Mouse (Mus musculus) ES-E14 (cell line): Measurements from ENCODE around the gene Mlec. TPM values are rescaled to one million over a fixed set of nuclear protein-coding genes. Genes with fewer than 3 reads are reported as not detected.

Experiments
- DNase-seq: peaks from one replicate; pipeline ENCODE4 v3.0.0-alpha.2; 2013; ENCODE audit warnings: low read depth, low spot score
- H3K27ac ChIP-seq: 2 replicates; pipeline ENCODE4 v1.5.1; 2012; ENCODE audit warnings: low read depth, mild to moderate bottlenecking, low read length, moderate library complexity, mixed read lengths; ENCODE audit not compliant: poor library complexity, insufficient read depth, severe bottlenecking
- H3K36me3 ChIP-seq: 2 replicates; pipeline ENCODE4 v1.6.1; 2012; ENCODE audit warnings: mild to moderate bottlenecking, low read length, moderate library complexity, mixed read lengths; ENCODE audit not compliant: control insufficient read depth, poor library complexity, insufficient read depth, severe bottlenecking
- H3K4me1 ChIP-seq, 2 experiments: fragments of 150-350 bp in 1 of 2; sonication (generic) in 1 of 2; 2 replicates each; pipeline ENCODE4 v1.6.1; 2012; ENCODE audit warnings: low read length in 2 of 2, mild to moderate bottlenecking in 1 of 2, mixed read lengths in 1 of 2; ENCODE audit not compliant: control insufficient read depth in 2 of 2, insufficient read depth in 2 of 2, poor library complexity in 1 of 2
- H3K4me3 ChIP-seq, 2 experiments: fragments of 150-350 bp in 1 of 2; sonication (generic) in 1 of 2; 2 replicates each; pipeline ENCODE4 v1.5.1; 2012; ENCODE audit warnings: low read length in 2 of 2, low read depth in 1 of 2, mild to moderate bottlenecking in 1 of 2, mixed read lengths in 1 of 2; ENCODE audit not compliant: insufficient read depth in 1 of 2, poor library complexity in 1 of 2, severe bottlenecking in 1 of 2
- H3K9ac ChIP-seq: 2 replicates; pipeline ENCODE4 v1.6.1; 2012; ENCODE audit warnings: low read depth, mild to moderate bottlenecking, low read length, mixed read lengths; ENCODE audit not compliant: poor library complexity, insufficient read depth, severe bottlenecking
- H3K9me3 ChIP-seq: fragments of 150-350 bp; sonication (generic); 2 replicates; pipeline ENCODE4 v1.6.1; 2012; ENCODE audit warnings: low read depth, mild to moderate bottlenecking, low read length; ENCODE audit not compliant: control insufficient read depth, insufficient read depth
- CHD2 ChIP-seq: IDR thresholded peaks from 2 replicates; pipeline ENCODE4 v1.6.1; 2014; ENCODE audit warnings: mild to moderate bottlenecking, low read depth, low read length, inconsistent platforms
- HCFC1 ChIP-seq: IDR thresholded peaks from 2 replicates; pipeline ENCODE4 v1.6.1; 2012; ENCODE audit warnings: low read length, inconsistent platforms, borderline replicate concordance; ENCODE audit not compliant: insufficient read depth
- MAFK ChIP-seq: IDR thresholded peaks from 2 replicates; pipeline ENCODE4 v1.6.1; 2014; ENCODE audit warnings: mild to moderate bottlenecking, low read depth, low read length, inconsistent platforms; ENCODE audit not compliant: insufficient read depth
- ZC3H11A ChIP-seq: IDR thresholded peaks from 2 replicates; pipeline ENCODE4 v1.6.1; 2012; ENCODE audit warnings: low read depth, mild to moderate bottlenecking, inconsistent platforms, low read length, borderline replicate concordance
- ZNF384 ChIP-seq: IDR thresholded peaks from 2 replicates; pipeline ENCODE4 v1.6.1; 2012; ENCODE audit warnings: low read depth, low read length, inconsistent platforms
- in situ Hi-C, 2 experiments: fragments of 600-800 bp; cut with MboI; formaldehyde crosslinking; loops; one replicate each; pipeline ENCODE4 v1.15.1; 2025; ENCODE audit warnings: low sequenced_read_pairs in 2 of 2, inconsistent platforms in 1 of 2; ENCODE audit not compliant: unreplicated experiment in 2 of 2
- total RNA-seq: library from RNA; depleted of rRNA; stranded (reverse); fragments of 300-350 nt; gene quantifications from 2 replicates; pipeline ENCODE4 v1.2.3, GENCODE M21; 2012

Gene Mlec
- total RNA-seq, 1 experiment, result 191 TPM

- Histone ChIP-seq H3K9ac (no peak overlapping the region), H3K9me3 (no peaks in the 10 kb centered on the region), H3K4me3 (peak overlapping the region in 1 of 2 experiments; percentile 24; a peak in 1 of 4 replicates), H3K4me1 (peaks cover 4 to 12% of the 10 kb centered on the region in 2 experiments), H3K27ac (no peak overlapping the region), H3K36me3 (no peaks in the 10 kb centered on the region)
- no peak for DNase-seq
- in situ Hi-C loops, result no loop called here
- no peak for TF ChIP-seq MAFK
- no peak for TF ChIP-seq ZNF384
- TF ChIP-seq HCFC1, result no peak
- no peak for TF ChIP-seq CHD2
- no peak for TF ChIP-seq ZC3H11A
These were observed 34.2 kb upstream of the Mlec start for GRCm38 (mm10) chr5:115191880-115192827.

DNA sequence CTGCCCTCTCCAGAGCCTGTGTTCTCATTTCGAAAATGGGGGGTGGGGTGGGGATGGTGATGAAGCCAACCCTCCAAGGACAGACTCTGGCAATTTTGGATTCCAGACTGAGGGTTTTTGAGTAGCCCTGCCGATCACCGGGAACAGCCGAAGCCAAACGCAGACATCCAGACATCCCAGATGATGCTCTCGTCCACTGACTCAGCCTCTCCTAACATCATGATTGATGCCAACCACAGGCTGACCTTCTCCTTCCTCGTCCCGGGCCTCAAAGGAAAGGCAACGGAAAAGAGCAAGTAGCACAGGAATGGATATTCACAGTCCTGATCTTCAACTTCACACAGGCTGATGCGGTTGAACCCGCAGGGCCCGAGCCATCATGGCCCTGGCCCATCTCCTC lies 32.1 kb upstream of the Mlec start:
- no peak for TF ChIP-seq CHD2
- no peak for TF ChIP-seq HCFC1
- no peak for TF ChIP-seq MAFK
- TF ChIP-seq ZNF384, result no peak
- TF ChIP-seq ZC3H11A, result no peak
- no peak overlapping the region for H3K9ac ChIP-seq
- H3K9me3 ChIP-seq, result no peaks in the 10 kb centered on the region
- no peak for DNase-seq
- in situ Hi-C loops, result no loop called here
- no peaks in the 10 kb centered on the region for H3K36me3 ChIP-seq
- peaks cover 8 to 16% of the 10 kb centered on the region in 2 experiments for H3K4me1 ChIP-seq
- no peak overlapping the region for H3K4me3 ChIP-seq
- H3K27ac ChIP-seq, result no peak overlapping the region

DNA sequence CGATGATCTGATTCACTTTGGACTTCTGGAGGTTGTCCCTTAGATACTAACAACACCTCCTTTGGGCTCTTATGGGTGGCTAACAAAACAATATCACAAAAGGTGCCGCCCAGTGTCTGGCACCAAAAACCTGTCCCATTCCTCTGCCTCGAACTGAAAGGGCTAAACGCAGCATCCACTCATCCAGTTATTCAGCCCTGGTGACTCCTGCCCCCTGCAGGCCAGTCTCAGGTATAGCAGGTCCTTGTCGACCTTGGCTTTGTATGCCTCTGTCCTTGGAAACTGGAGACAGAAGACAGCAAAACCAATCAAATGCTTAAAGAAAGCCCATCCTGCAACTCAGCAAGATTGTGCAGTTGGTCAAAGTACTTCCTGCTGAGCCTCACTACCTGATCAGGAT lies 30.8 kb upstream of the Mlec start:
- peaks cover 8 to 13% of the 10 kb centered on the region in 2 experiments for H3K4me1 ChIP-seq
- TF ChIP-seq MAFK (peak; percentile 54; the same call in 1 of the 2 replicates), CHD2 (no peak)
- H3K9me3 ChIP-seq, result no peaks in the 10 kb centered on the region
- H3K4me3 ChIP-seq, result no peak overlapping the region
- H3K36me3 ChIP-seq, result no peaks in the 10 kb centered on the region
- DNase-seq, result peak; percentile 83
- in situ Hi-C loops, result no loop called here
- no peak overlapping the region for H3K9ac ChIP-seq
- no peak overlapping the region for H3K27ac ChIP-seq

DNA sequence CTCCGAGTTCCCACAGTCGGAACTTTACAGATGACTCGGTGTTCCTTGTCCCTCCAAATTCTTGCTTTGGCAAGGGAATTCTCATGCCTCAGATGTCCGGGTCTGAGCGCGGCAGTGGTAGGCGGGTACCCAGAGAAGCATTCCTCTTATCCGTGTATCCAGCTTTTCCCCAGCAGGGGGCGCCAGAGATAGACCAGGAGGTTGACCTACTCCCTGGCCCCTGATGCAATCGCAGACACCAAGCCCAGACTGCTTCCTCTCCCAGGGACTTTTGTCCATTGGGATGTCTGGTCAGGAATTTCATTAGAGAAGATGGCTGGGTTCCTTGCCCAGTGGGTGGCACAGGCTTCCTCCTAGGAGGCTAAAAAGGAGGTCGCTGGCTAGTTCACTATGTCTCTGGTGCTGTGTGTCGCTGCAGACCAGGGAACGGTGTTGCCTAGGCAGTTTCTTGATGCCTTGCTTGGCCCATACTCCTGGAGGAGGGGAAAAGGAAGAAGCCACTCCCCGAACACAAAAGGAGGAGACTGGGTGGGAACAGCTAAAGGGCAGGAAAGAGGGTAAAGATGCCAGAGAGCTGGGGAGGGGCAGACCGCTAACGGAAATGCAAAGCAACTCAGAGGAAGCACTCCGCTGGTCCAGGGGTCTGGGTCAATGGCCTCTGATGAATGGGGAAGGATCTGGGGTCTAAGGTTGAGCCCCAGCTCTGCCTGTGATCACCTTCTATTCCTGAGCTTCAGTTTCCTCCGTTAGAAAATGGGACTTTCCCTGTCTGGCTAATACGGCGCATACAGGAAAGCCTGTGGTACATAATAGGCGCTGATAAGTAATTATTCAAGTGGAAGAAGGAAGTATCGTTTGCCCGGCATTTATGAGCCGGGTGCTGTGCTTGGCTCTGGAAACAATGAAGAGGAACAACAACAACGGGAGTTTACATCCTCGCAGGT lies 29.5 kb upstream of the Mlec start:
- Histone ChIP-seq H3K4me1 (peaks cover 6 to 13% of the 10 kb centered on the region in 2 experiments), H3K9ac (peak overlapping the region; percentile 79)

More for the DNA sequence above, 29.5 kb upstream of the Mlec start:
- Histone ChIP-seq H3K27ac (peak overlapping the region; percentile 86), H3K9me3 (no peaks in the 10 kb centered on the region), H3K4me3 (peak overlapping the region; percentile 36 to 60), H3K36me3 (no peaks in the 10 kb centered on the region)
- in situ Hi-C loops, result no loop called here
- peak; percentile 98 for DNase-seq
- TF ChIP-seq ZNF384 (no peak), MAFK (no peak), ZC3H11A (0 out of 2 replicates have a peak, but pooled peaks have one; percentile 18), HCFC1 (0 out of 2 replicates have a peak, but pooled peaks have one; percentile 15), CHD2 (no peak)
